Mouse (Mus musculus) kidney, adult 2 months (tissue): ENCODE results near the gene Kcnc2.

ENCODE experiments used
- CTCF ChIP-seq: fragments of 200-500 bp; conservative IDR thresholded peaks from 2 replicates; pipeline ENCODE4 v1.5.1; 2011; ENCODE audit warnings: low read depth, mild to moderate bottlenecking, control low read depth, low read length, moderate library complexity, mixed read lengths; ENCODE audit not compliant: insufficient read depth, insufficient read length
- POLR2A ChIP-seq: fragments of 200-500 bp; IDR thresholded peaks from one replicate; pipeline ENCODE4 v1.6.1; 2011; ENCODE audit warnings: low read depth, low read length, control low read depth

DNA sequence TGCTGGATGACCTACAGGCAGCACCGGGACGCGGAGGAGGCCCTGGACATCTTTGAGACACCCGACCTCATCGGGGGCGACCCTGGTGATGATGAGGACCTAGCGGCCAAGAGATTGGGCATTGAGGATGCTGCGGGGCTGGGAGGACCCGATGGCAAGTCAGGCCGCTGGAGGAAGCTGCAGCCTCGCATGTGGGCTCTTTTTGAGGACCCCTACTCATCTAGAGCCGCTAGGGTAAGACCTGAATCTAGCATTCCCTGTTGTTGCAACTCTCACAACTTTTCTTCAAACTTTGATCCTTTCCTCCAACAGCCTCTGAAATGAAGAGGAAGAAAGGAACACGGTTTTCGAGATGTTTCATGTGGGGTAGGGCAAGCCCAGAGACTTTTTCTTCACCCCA, 1.2 kb downstream of the Kcnc2 start:
- no peak for TF ChIP-seq CTCF
- no peak for TF ChIP-seq POLR2A
